Mouse (Mus musculus): ENCODE data around the gene B430305J03Rik.

Gene B430305J03Rik

GRCm38 (mm10) chr3:61365779-61366373 is at the start of gene B430305J03Rik:
Gene B430305J03Rik, minus strand, starts transcription at chr3:61365951.
- no peak for DNase-seq (ENCODE audit: low spot score)

- no peak for DNase-seq (ENCODE audit: low spot score)
These were observed 43.9 kb upstream of the B430305J03Rik start for GRCm38 (mm10) chr3:61409683-61410082.

- no peak for DNase-seq (ENCODE audit: low spot score)
These were observed 41.2 kb upstream of the B430305J03Rik start for GRCm38 (mm10) chr3:61406921-61407320.

- no peak for DNase-seq (ENCODE audit: low spot score)
These were observed 35.2 kb upstream of the B430305J03Rik start for GRCm38 (mm10) chr3:61400823-61401387.

GRCm38 (mm10) chr3:61396728-61397127 is 31.0 kb upstream of the B430305J03Rik start:
- no peak for DNase-seq (ENCODE audit: low spot score)

GRCm38 (mm10) chr3:61395382-61395781 is 29.6 kb upstream of the B430305J03Rik start:
- DNase-seq (ENCODE audit: low spot score), result no peak

- DNase-seq (ENCODE audit: low spot score), result no peak
These were observed 27.8 kb upstream of the B430305J03Rik start for GRCm38 (mm10) chr3:61393520-61393919.

GRCm38 (mm10) chr3:61392881-61393280 is 27.1 kb upstream of the B430305J03Rik start:
- DNase-seq (ENCODE audit: low spot score), result no peak

GRCm38 (mm10) chr3:61391564-61391963 is 25.8 kb upstream of the B430305J03Rik start:
- DNase-seq (ENCODE audit: low spot score), result no peak

- DNase-seq (ENCODE audit: low spot score), result no peak
These were observed 20.6 kb upstream of the B430305J03Rik start for GRCm38 (mm10) chr3:61386368-61386767.

- no peak for DNase-seq (ENCODE audit: low spot score)
These were observed 10.2 kb upstream of the B430305J03Rik start for GRCm38 (mm10) chr3:61376001-61376400.

GRCm38 (mm10) chr3:61368446-61368845 is 2.7 kb upstream of the B430305J03Rik start:
- DNase-seq (ENCODE audit: low spot score), result no peak

- DNase-seq (ENCODE audit: low spot score), result peak; percentile 54
These were observed 573 bp downstream of the B430305J03Rik start for GRCm38 (mm10) chr3:61364978-61365778.

GRCm38 (mm10) chr3:61364661-61364977 is 1.1 kb downstream of the B430305J03Rik start:
- DNase-seq (ENCODE audit: low spot score), result no peak

- peak; percentile 96 for DNase-seq (ENCODE audit: low spot score)
These were observed 1.6 kb downstream of the B430305J03Rik start for GRCm38 (mm10) chr3:61363989-61364660.

GRCm38 (mm10) chr3:61363161-61363988 is 2.4 kb downstream of the B430305J03Rik start:
- peak; percentile 89 for DNase-seq (ENCODE audit: low spot score)

GRCm38 (mm10) chr3:61362821-61363160 is 3.0 kb downstream of the B430305J03Rik start:
- no peak for DNase-seq (ENCODE audit: low spot score)

- DNase-seq (ENCODE audit: low spot score), result no peak
These were observed 4.4 kb downstream of the B430305J03Rik start, which contains the start of gene Rap2b for GRCm38 (mm10) chr3:61361338-61361737. Gene Rap2b, plus strand, starts transcription at chr3:61361638.

GRCm38 (mm10) chr3:61358756-61359293 is 6.9 kb downstream of the B430305J03Rik start:
- DNase-seq (ENCODE audit: low spot score), result no peak

- DNase-seq (ENCODE audit: low spot score), result no peak
These were observed 7.6 kb downstream of the B430305J03Rik start for GRCm38 (mm10) chr3:61358107-61358506.

GRCm38 (mm10) chr3:61355464-61355863 is 10.3 kb downstream of the B430305J03Rik start:
- no peak for DNase-seq (ENCODE audit: low spot score)

- DNase-seq (ENCODE audit: low spot score), result no peak
These were observed 16.3 kb downstream of the B430305J03Rik start for GRCm38 (mm10) chr3:61349433-61349832.
